In the genomic region with DNA sequence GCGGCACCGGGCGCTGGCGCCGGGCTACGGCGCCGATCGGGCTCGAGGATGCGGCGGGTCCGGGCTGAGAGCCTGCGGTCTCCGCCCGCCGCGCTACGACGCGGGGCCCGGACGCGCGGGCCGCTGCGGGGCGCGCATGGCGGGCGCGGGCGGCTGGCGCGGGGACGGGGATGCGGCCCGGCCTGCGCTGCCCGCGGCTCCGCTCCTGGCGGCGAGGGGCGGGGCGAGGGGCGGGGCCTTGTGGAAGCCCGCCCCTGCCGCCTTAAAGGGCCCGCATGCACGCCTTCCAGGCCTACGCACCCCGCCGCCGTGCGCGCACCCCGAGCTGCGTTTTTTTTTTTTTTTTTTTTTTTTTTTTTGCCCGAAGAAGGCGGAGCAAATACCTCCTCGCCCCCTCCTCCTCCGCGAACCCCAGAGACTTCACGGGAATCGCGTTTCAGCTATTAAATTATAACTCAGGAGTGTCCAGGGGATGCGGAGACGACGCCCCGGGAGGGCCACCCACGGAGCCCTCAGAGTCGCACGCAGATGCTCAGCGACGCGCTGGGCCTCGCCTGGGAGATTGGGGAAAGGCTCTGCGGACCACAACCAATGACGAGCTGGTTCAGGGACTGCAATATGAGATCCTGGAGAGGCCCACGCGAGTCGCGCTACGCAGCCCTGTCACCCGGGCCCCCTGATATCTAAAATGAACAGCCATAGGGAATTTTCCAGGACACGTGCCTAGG, we compare ENCODE assay signal across 8 mouse cellular contexts. TPM values are rescaled to one million over a fixed set of nuclear protein-coding genes. Genes with fewer than 3 reads are reported as not detected.
DNase-seq lines count a peak whose midpoint lies in the region; ATAC-seq lines count a peak whose summit lies in the region.

Ncor2 (minus strand) TSS at position 213 of the 728 bp plus-strand sequence.

- H3K4me1 ChIP-seq in embryonic facial prominence, embryonic 10.5 days, result peaks cover 62% of the 10 kb centered on the region
- peaks cover 36% of the 10 kb centered on the region for H3K4me1 ChIP-seq in limb, embryonic 11.5 days (ENCODE audit: control insufficient read depth, insufficient read depth, low read length)
- H3K4me1 ChIP-seq in midbrain, embryonic 13.5 days (replicated peaks), result peaks cover 58% of the 10 kb centered on the region

- peak; percentile 23 for ATAC-seq in granulocyte monocyte progenitor cell, adult 5-6 weeks (replicated peaks; ENCODE audit: poor library complexity, severe bottlenecking)
- ATAC-seq in limb, embryonic 11.5 days (ENCODE audit: insufficient number of reproducible peaks, low FRiP score, low TSS enrichment, low read depth), result peak; percentile 61
- peak; percentile 65 for ATAC-seq in midbrain, embryonic 13.5 days

- H3K27ac ChIP-seq in embryonic facial prominence, embryonic 10.5 days (replicated peaks), result peak within 1 kb of the TSS; percentile 94
- peak within 1 kb of the TSS; percentile 81 for H3K27ac ChIP-seq in limb, embryonic 11.5 days (replicated peaks; ENCODE audit: low read depth, low read length)
- H3K27ac ChIP-seq in midbrain, embryonic 13.5 days, result peak within 1 kb of the TSS; percentile 94

- no peaks in the 10 kb centered on the region for H3K9me3 ChIP-seq in embryonic facial prominence, embryonic 10.5 days
- H3K9me3 ChIP-seq in limb, embryonic 11.5 days (ENCODE audit: control insufficient read depth, low read length), result no peaks in the 10 kb centered on the region
- no peaks in the 10 kb centered on the region for H3K9me3 ChIP-seq in midbrain, embryonic 13.5 days

- peak within 1 kb of the TSS; percentile 87 for H3K9ac ChIP-seq in limb, embryonic 11.5 days (ENCODE audit: low read length)
- H3K9ac ChIP-seq in midbrain, embryonic 13.5 days (replicated peaks), result peak within 1 kb of the TSS; percentile 94

- peaks cover 6% of the 10 kb centered on the region; the same call in 1 of the 2 replicates for H3K36me3 ChIP-seq in embryonic facial prominence, embryonic 10.5 days (replicated peaks)
- no peaks in the 10 kb centered on the region for H3K36me3 ChIP-seq in limb, embryonic 11.5 days (ENCODE audit: control insufficient read depth, insufficient read depth, low read length)
- H3K36me3 ChIP-seq in midbrain, embryonic 13.5 days, result no peaks in the 10 kb centered on the region

- peak; percentile 84 for DNase-seq in layer of hippocampus, adult 11-12 months (ENCODE audit: low spot score)
- DNase-seq in layer of hippocampus, adult 9-10 months (ENCODE audit: low spot score), result no peak
- DNase-seq in embryonic facial prominence, embryonic 10.5 days (ENCODE audit: low spot score), result peak; percentile 93
- peak; percentile 70 for DNase-seq in kidney, adult 11 months
- peak; percentile 80 for DNase-seq in limb, embryonic 11.5 days (ENCODE audit: low spot score)
- DNase-seq in spleen, adult 18-20 months, result peak; percentile 72 to 80

- H3K4me3 ChIP-seq in embryonic facial prominence, embryonic 10.5 days, result peak within 1 kb of the TSS; percentile 95
- H3K4me3 ChIP-seq in limb, embryonic 11.5 days (ENCODE audit: low read depth, low read length), result peak within 1 kb of the TSS; percentile 82
- H3K4me3 ChIP-seq in midbrain, embryonic 13.5 days (replicated peaks), result peak within 1 kb of the TSS; percentile 86

- H3K27me3 ChIP-seq in embryonic facial prominence, embryonic 10.5 days (replicated peaks; ENCODE audit: low read depth, poor library complexity, severe bottlenecking), result peaks cover 25% of the 10 kb centered on the region
- H3K27me3 ChIP-seq in limb, embryonic 11.5 days (ENCODE audit: control insufficient read depth, insufficient read depth, low read length), result no peaks in the 10 kb centered on the region
- 0 out of 2 replicates have a peak, but pooled peaks cover 3% of the 10 kb centered on the region for H3K27me3 ChIP-seq in midbrain, embryonic 13.5 days

- peak within 1 kb of the TSS; percentile 88 for H3K4me2 ChIP-seq in limb, embryonic 11.5 days (ENCODE audit: low read depth, severe bottlenecking)
- H3K4me2 ChIP-seq in midbrain, embryonic 13.5 days (replicated peaks), result peak within 1 kb of the TSS; percentile 88

- WGBS in embryonic facial prominence, embryonic 10.5 days, result 1% methylated on average over 87 of the region's 87 CpGs
- WGBS in limb, embryonic 11.5 days, result under 1% methylated on average over 51 of the region's 87 CpGs
- under 1% methylated on average over 61 of the region's 87 CpGs for WGBS in midbrain, embryonic 13.5 days

RNA-seq across cellular contexts. Expression of gene Ncor2, which starts in this region (rescaled TPM):
- 19.2 and 19.8 TPM in 2 replicates for polyA plus RNA-seq in embryonic facial prominence, embryonic 10.5 days (2016; fragmentation: Nextera tagmentation; extraction: Ambion mirVana)
- total RNA-seq in granulocyte monocyte progenitor cell, adult 5-6 weeks (2014; fragmentation: Nextera tagmentation), result 47.9 and 77.4 TPM in 2 replicates
- total RNA-seq in granulocyte monocyte progenitor cell, adult 5-6 weeks (2017), result 5.3 and 11.8 TPM in 2 replicates
- 23.6 and 24.3 TPM in 2 replicates for polyA plus RNA-seq in limb, embryonic 11.5 days (2014; fragmentation: Nextera tagmentation; extraction: Ambion mirVana)
- polyA plus RNA-seq in midbrain, embryonic 13.5 days (2015; fragmentation: Nextera tagmentation; extraction: Ambion mirVana), result 20.2 and 22.6 TPM in 2 replicates
